Mouse (Mus musculus) erythroblast, embryonic 14.5 days (primary cell): ENCODE results near the gene Dyrk3. TPM values are rescaled to one million over a fixed set of nuclear protein-coding genes. Genes with fewer than 3 reads are reported as not detected.
"Not testable (repeated sequence)": the region's sequence is repeated elsewhere in the genome, so short reads cannot be mapped to it uniquely, and the experiment has no call there.

Experiments
- H3K27me3 ChIP-seq: 2 replicates; pipeline ENCODE4 v1.6.1; 2012; ENCODE audit warnings: inconsistent platforms; ENCODE audit not compliant: control insufficient read depth
- H3K36me3 ChIP-seq: 2 replicates; pipeline ENCODE4 v1.6.1; 2012; ENCODE audit warnings: mild to moderate bottlenecking, inconsistent platforms; ENCODE audit not compliant: control insufficient read depth
- H3K4me1 ChIP-seq: 2 replicates; pipeline ENCODE4 v1.6.1; 2012; ENCODE audit warnings: inconsistent platforms; ENCODE audit not compliant: control insufficient read depth
- H3K4me3 ChIP-seq: replicated peaks from 2 replicates; pipeline ENCODE3; 2012; ENCODE audit warnings: moderate library complexity, mild to moderate bottlenecking, inconsistent platforms
- H3K9me3 ChIP-seq: 2 replicates; pipeline ENCODE4 v1.6.1; 2012; ENCODE audit warnings: low read length, inconsistent platforms, mixed read lengths; ENCODE audit not compliant: control insufficient read depth
- GATA1 ChIP-seq: IDR thresholded peaks from 2 replicates; pipeline ENCODE4 v1.6.1; 2012; ENCODE audit warnings: low read length, inconsistent platforms, mixed read lengths
- TAL1 ChIP-seq: IDR thresholded peaks from 3 replicates; pipeline ENCODE4 v1.6.1; 2012; ENCODE audit warnings: low read length, inconsistent platforms, mixed read lengths
- polyA plus RNA-seq: library from polyadenylated mRNA; stranded (reverse); fragments of >175 nt; gene quantifications from 2 replicates; pipeline ENCODE4 v1.2.3, GENCODE M21; 2012

The Dyrk3 gene
- polyA plus RNA-seq, 1 experiment, result 5.1 TPM

DNA sequence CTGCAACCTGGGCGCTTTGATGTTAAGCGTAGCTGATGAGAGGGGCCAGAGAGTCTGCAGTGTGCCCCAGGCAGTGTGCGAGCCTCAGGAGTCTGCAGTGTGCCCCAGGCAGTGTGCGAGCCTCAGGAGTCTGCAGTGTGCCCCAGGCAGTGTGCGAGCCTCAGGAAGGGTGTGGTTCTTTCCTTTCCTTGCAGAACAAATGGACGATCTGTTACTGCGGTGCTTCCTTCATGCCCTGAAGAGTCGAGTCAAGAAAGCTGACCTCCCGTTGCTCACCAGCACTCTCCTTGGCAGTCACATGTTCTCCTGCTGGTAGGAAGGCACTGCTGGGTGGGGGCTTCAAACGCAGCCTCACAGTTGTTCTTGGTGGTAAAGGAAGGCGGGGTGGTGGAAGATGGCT is 23.0 kb upstream of the Dyrk3 start:
- peaks cover 78% of the 10 kb centered on the region for H3K36me3 ChIP-seq
- peaks cover 7% of the 10 kb centered on the region for H3K4me1 ChIP-seq
- no peaks in the 10 kb centered on the region for H3K27me3 ChIP-seq
- no peak for TF ChIP-seq TAL1
- no peak for TF ChIP-seq GATA1
- H3K9me3 ChIP-seq, result no peaks in the 10 kb centered on the region
- no peak overlapping the region for H3K4me3 ChIP-seq

DNA sequence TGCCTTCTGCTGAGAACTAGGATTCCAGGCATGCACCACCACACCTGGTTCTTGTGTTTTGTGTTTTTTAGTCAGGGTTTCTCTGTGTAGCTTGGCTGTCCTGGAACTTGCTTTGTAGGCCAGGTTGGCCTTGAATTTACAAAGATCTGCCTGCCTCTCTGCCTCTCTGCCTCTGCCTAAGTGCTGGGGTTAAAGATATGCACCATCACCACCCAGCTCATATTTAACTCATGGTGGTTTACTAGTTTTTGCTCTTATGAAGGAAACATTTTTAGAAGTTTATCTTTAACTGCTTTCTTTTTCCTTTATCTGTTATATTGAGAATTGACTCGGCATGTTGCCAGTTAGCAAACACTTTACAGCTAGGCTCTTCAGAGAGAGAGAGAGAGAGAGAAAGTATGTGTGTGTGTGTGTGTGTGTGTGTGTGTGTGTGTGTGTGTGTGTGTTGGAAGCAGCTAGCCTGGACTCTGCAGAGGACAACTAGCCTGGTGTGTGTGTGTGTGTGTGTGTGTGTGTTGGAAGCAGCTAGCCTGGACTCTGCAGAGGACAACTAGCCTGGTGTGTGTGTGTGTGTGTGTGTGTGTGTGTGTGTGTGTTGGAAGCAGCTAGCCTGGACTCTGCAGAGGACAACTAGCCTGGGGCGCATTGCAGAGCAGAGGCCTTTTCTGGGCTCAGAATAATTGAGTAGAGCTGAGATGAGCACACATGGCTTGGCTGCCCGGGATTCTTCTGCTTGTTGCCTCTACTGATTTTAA is 21.6 kb upstream of the Dyrk3 start:
- not testable (repeated sequence) for H3K4me3 ChIP-seq, H3K9me3 ChIP-seq, H3K27me3 ChIP-seq
- Histone ChIP-seq H3K4me1 (peaks cover 13% of the 10 kb centered on the region), H3K36me3 (peaks cover 72% of the 10 kb centered on the region)

DNA sequence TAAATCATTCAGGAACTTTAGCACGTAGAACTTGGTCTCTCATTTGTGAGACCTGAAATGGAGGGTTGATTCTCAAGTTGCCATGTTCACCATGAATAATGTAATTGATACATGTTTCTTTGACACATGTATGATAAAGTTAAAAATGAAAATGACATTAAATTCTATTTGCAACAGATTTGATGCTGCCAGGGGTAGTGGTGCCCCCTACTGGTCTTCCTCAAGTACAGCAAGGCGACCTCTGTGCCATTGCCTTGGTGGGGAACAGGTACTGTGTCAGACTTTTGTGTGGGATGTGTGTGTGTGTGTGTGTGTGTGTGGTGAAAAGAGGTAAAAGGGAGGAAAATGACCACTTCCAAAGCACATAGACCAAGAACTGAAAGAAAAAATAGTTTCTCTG is 17.3 kb upstream of the Dyrk3 start:
- peaks cover 32% of the 10 kb centered on the region for H3K4me1 ChIP-seq
- no peak overlapping the region for H3K4me3 ChIP-seq
- no peaks in the 10 kb centered on the region for H3K9me3 ChIP-seq
- TF ChIP-seq TAL1, result no peak
- TF ChIP-seq GATA1, result no peak
- H3K27me3 ChIP-seq, result no peaks in the 10 kb centered on the region
- peaks cover 32% of the 10 kb centered on the region for H3K36me3 ChIP-seq

DNA sequence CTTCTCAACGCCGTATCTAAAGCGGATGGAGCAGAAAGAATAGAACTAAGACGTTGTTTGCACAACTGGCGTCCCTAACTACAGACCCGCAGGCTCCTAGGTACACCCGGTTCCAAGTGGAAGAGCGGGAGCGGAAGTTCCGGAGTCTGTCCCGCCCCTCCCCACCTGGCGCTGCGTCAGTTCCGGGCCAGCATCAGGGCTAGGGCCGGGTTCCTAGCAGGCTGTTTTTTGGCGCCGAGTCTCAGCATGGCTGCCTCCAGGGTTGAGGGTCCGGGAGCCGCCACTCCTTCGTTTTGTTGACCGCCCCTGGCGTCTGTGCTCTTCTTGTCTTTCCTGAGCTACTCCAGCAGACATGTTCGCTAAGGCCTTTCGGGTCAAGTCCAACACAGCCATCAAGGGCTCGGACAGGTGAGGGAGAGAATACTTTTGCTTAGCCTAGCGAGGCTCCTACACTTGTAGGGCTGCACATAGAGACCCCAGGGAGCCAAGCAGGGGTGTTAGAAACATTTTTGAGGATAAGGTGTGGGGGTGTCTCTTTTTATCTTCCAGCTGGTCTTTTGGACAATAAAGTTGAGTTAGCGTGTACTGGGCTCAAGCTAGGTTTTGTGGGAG is 15.0 kb upstream of the Dyrk3 start, which contains the start of gene Eif2d:
Gene Eif2d (plus strand): TSS at position 164 of the 612 bp plus-strand sequence.
- Histone ChIP-seq H3K4me1 (peaks cover 32% of the 10 kb centered on the region), H3K27me3 (no peaks in the 10 kb centered on the region; the same call in none of the 2 replicates), H3K4me3 (peak within 1 kb of the TSS; percentile 87), H3K36me3 (peaks cover 12% of the 10 kb centered on the region), H3K9me3 (no peaks in the 10 kb centered on the region)
- no peak for TF ChIP-seq TAL1
- no peak for TF ChIP-seq GATA1

DNA sequence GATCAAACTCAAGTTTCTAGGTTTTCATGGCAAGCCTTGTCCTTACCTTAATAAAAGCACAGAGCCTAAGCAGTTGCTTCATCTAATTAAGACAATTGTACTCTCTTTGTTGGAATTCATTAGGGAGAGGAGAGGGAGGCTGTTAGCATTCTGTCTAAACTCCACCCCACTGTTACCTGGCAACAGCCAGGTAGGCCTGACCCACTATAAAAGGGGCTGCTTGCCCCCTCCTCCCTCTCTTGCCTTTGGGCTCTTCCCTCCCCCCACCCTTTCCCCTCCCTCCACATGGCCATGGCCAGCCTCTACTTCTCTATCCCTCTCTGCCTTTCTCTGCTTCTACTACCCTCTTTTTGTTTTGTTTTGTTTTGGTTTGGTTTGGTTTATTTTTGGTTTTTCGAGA is 11.4 kb upstream of the Dyrk3 start:
- Histone ChIP-seq H3K36me3 (no peaks in the 10 kb centered on the region), H3K27me3 (peaks cover 3% of the 10 kb centered on the region), H3K9me3 (no peaks in the 10 kb centered on the region), H3K4me1 (peaks cover 29% of the 10 kb centered on the region), H3K4me3 (no peak overlapping the region)
- TF ChIP-seq TAL1 (no peak), GATA1 (no peak)

DNA sequence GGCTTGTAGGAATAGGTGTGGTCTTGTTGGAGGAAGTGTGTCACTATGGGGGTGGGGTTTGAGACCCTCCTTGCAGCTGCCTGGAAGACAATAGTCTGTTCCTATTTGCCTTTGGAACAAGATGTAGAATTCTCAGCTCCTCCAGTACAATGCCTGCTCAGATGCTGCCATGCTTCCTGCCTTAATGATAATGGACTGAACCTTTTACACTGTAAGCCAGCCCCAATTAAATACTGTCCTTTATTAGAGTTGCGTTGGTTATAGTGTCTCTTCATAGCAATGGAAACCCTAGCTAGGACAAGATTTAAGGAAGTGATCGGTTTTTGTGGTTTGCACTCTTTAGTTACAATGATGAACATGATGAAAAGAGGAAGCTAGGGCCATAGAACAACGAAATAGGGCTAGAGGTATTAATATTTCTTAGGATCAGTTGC is 8.1 kb upstream of the Dyrk3 start:
- Histone ChIP-seq H3K27me3 (peaks cover 3% of the 10 kb centered on the region), H3K9me3 (no peaks in the 10 kb centered on the region), H3K4me1 (peaks cover 11% of the 10 kb centered on the region), H3K4me3 (no peak overlapping the region), H3K36me3 (no peaks in the 10 kb centered on the region)
- no peak for TF ChIP-seq GATA1
- TF ChIP-seq TAL1, result no peak

DNA sequence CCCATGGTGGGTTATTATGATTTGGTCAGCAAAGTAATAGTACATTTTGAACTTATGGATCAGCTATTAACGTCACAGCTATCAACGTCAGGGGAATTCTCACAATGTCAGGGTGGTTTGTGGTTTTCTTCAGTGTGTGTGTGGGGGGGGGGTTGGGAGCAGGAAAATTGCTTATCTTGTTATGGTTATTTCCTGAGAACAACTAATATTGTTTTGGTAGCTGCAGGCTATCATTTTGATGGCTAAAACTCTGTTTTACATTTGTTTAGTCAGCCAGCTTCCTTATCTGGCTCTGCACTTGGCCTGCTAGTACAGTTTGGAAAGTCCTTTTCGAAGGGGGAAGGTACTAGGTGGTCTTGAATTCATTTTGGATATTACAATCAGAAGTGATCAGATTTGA is 7.1 kb upstream of the Dyrk3 start:
- not testable (repeated sequence) for H3K4me3 ChIP-seq, H3K36me3 ChIP-seq, H3K9me3 ChIP-seq, H3K27me3 ChIP-seq
- H3K4me1 ChIP-seq, result peaks cover 13% of the 10 kb centered on the region

DNA sequence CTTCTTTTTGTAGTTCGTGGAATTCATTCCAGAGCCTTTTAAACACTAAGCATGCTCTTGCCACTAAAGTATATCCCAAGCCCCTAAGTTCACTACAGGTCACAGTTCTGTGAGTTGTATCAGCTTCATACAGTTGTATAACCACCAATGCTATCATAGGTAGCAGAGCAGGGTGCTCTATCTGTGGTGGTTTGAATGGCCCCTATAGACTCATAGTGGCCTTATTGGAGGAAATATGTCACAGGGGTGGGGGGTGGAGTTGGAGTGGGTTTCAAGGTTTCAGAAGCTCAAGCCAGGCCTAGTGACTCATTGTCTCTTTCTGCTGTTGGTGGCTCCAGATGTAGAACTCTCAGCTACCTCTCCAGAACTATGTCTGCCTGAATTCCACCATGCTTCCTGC is 4.3 kb upstream of the Dyrk3 start:
- Histone ChIP-seq H3K4me1 (peaks cover 31% of the 10 kb centered on the region), H3K9me3 (no peaks in the 10 kb centered on the region), H3K4me3 (no peak overlapping the region), H3K36me3 (no peaks in the 10 kb centered on the region), H3K27me3 (no peaks in the 10 kb centered on the region)
- no peak for TF ChIP-seq TAL1
- no peak for TF ChIP-seq GATA1

DNA sequence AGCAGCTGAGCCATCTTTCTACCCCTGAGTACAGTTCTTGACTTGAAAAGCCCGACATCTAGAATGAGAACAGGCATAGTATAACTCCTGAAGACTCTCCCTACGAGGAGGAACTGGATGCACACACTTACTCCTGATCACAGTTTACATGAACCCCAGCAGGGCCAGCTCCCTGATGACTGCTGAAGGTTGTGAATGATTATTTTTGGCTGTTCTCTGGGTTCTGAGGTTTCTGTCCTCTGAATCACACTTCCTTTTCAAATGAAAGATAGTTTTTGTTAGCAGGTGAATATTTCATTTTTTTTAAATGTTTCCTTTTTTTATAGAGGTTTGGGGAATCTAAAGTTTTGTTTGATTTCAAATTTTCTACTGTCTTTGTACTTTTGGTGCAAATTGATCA is 3.3 kb upstream of the Dyrk3 start:
- H3K36me3 ChIP-seq, result peaks cover under 1% of the 10 kb centered on the region; the same call in 1 of the 2 replicates
- TF ChIP-seq GATA1 (no peak), TAL1 (no peak)
- H3K4me1 ChIP-seq, result peaks cover 38% of the 10 kb centered on the region
- no peaks in the 10 kb centered on the region for H3K27me3 ChIP-seq
- no peak overlapping the region for H3K4me3 ChIP-seq
- H3K9me3 ChIP-seq, result no peaks in the 10 kb centered on the region
